Mouse (Mus musculus): ENCODE measurements around the gene Lrig3. TPM values are rescaled to one million over a fixed set of nuclear protein-coding genes. Genes with fewer than 3 reads are reported as not detected.

The Lrig3 gene
- polyA plus RNA-seq, 1 experiment from 2014 or later, result 1.2 TPM

DNA sequence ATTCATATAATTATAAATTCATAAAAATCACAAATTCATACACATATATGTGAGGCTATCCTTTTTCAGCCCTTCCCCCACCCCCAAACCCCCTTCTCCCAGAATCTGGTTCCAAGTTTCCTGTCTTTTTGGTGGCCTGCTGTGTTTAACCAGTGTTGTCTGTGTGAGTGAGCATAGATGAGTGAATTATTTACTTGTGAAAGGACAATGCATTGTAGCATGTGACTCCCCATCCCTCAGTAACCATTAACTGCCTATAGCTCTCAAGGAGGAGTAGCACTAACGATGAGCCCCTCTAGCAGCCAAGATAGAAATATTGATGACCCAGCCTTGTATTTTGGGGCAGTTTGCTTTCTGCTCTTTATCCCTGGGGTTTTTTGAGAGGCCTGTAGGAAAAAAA lies 37.9 kb downstream of the Lrig3 start:
- Histone ChIP-seq H3K4me1 (ENCODE audit: control insufficient read depth, insufficient read depth, low read length) (no peaks in the 10 kb centered on the region), H3K27me3 (ENCODE audit: control insufficient read depth, insufficient read depth, low read length) (no peaks in the 10 kb centered on the region), H3K9me3 (replicated peaks; ENCODE audit: control insufficient read depth, low read length) (no peaks in the 10 kb centered on the region), H3K27ac (ENCODE audit: low read length) (no peak overlapping the region), H3K36me3 (ENCODE audit: control insufficient read depth, insufficient read depth) (peaks cover 11% of the 10 kb centered on the region), H3K4me3 (ENCODE audit: low read length) (no peak overlapping the region), H3K9ac (ENCODE audit: low read length) (no peak overlapping the region), H3K4me2 (ENCODE audit: low read depth, low read length) (no peak overlapping the region)
- 86% methylated on average over 1 of the region's 1 CpGs for WGBS
- ATAC-seq (replicated peaks; ENCODE audit: extremely low read depth, insufficient read depth, low FRiP score), result no peak

DNA sequence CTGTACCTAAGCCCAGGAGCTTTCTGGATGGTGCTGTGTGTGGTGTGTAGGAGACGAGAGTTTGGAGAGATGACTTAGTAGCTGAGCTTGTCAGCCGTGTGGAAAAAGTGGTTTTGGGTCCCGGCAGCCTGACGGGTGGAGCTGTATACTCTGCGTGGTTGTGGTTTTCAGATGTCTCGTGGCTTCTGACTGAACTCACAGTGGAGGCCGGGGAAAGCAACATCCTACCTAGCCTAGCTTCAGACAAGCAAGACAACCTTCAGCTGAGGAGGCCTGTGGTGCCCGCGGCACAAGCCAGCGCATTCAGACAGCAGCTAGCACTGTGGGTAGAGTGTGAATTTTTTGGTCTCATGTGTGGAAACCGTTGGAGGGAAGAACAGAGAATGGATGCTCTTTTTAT lies 47.7 kb downstream of the Lrig3 start:
- Histone ChIP-seq H3K27me3 (ENCODE audit: control insufficient read depth, insufficient read depth, low read length) (no peaks in the 10 kb centered on the region), H3K4me2 (ENCODE audit: low read depth, low read length) (no peak overlapping the region), H3K27ac (ENCODE audit: low read length) (no peak overlapping the region), H3K9me3 (replicated peaks; ENCODE audit: control insufficient read depth, low read length) (no peaks in the 10 kb centered on the region), H3K9ac (ENCODE audit: low read length) (no peak overlapping the region), H3K4me3 (ENCODE audit: low read length) (no peak overlapping the region), H3K4me1 (ENCODE audit: control insufficient read depth, insufficient read depth, low read length) (no peaks in the 10 kb centered on the region), H3K36me3 (ENCODE audit: control insufficient read depth, insufficient read depth) (peaks cover 18% of the 10 kb centered on the region)
- no peak for ATAC-seq (replicated peaks; ENCODE audit: extremely low read depth, insufficient read depth, low FRiP score)
- WGBS, result 81% methylated on average over 11 of the region's 11 CpGs

DNA sequence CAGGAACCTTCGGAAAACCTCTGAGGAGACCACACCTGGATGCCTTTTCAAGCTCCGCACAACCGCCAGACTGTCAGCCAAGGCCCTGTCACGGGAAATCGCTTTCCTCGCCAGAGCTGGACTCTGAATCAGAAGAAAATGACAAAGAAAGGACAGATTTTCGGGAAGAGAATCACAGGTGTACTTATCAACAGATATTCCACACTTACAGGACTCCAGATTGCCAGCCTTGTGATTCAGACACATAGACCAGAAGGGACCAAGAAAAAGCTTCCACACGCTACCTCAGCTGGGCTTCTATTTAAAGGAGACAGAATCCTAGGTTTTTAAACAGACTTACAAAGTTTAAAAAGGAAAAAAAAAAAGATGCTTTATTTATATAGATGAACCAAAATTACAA lies 48.7 kb downstream of the Lrig3 start:
- Histone ChIP-seq H3K4me3 (ENCODE audit: low read length) (no peak overlapping the region), H3K4me2 (ENCODE audit: low read depth, low read length) (no peak overlapping the region), H3K9me3 (replicated peaks; ENCODE audit: control insufficient read depth, low read length) (no peaks in the 10 kb centered on the region), H3K36me3 (ENCODE audit: control insufficient read depth, insufficient read depth) (peaks cover 13% of the 10 kb centered on the region), H3K9ac (ENCODE audit: low read length) (no peak overlapping the region), H3K27ac (ENCODE audit: low read length) (no peak overlapping the region), H3K27me3 (ENCODE audit: control insufficient read depth, insufficient read depth, low read length) (no peaks in the 10 kb centered on the region), H3K4me1 (ENCODE audit: control insufficient read depth, insufficient read depth, low read length) (no peaks in the 10 kb centered on the region)
- ATAC-seq (replicated peaks; ENCODE audit: extremely low read depth, insufficient read depth, low FRiP score), result no peak
- 83% methylated on average over 8 of the region's 8 CpGs for WGBS

DNA sequence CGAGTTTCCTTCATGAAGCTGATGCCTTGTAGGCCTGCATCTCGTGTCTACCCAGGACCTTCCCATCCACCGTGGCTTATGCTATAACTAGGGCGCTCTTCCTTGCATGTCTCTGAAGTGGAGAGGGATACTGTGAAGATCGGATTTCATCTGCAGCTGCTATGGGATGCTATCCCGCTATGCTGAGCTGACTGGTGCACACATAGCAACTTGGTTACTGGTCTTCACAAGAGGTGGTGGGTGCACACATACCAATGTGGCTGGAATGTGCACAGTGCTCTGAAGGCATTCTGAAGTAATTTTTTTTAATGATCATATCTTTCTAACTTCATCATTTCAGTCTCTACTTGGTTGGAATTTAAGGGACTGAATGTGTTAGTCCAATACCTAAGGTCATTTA lies 49.7 kb downstream of the Lrig3 start:
- Histone ChIP-seq H3K9me3 (replicated peaks; ENCODE audit: control insufficient read depth, low read length) (no peaks in the 10 kb centered on the region), H3K4me3 (ENCODE audit: low read length) (no peak overlapping the region), H3K36me3 (ENCODE audit: control insufficient read depth, insufficient read depth) (peaks cover 6% of the 10 kb centered on the region), H3K4me1 (ENCODE audit: control insufficient read depth, insufficient read depth, low read length) (no peaks in the 10 kb centered on the region), H3K27ac (ENCODE audit: low read length) (no peak overlapping the region), H3K4me2 (ENCODE audit: low read depth, low read length) (no peak overlapping the region), H3K9ac (ENCODE audit: low read length) (no peak overlapping the region), H3K27me3 (ENCODE audit: control insufficient read depth, insufficient read depth, low read length) (no peaks in the 10 kb centered on the region)
- WGBS, result 84% methylated on average over 6 of the region's 6 CpGs
- ATAC-seq (replicated peaks; ENCODE audit: extremely low read depth, insufficient read depth, low FRiP score), result no peak

DNA sequence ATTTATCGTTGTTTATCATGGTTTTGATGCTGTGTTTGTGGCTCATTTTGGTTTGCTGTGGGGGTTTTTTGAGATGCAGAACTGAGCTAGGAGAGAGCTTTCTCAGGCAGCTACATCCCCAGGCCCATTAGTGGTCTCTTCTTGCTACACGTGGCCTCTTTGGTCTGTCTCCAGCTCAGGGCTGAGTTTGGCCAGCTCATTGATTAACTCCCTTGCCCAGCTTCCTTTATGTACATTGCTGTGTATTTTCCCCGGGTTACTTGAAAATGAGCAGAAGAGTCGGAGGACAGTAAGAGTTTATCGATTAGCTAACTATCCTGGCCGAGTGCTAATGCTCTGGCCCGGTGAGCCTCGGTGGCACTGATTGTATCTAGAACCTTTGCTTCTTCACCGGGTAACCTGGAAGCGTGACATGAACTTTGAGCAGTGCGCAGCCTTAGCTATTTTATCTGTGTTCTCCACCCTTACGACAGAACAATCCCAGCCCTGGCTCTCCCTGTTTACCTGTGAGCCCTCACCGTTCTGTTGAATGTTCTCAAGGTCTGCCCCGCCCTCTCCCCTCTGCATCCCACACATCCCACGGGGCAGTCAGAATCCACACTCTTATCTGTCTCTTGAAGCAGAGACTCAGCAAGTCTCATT lies 53.5 kb downstream of the Lrig3 start:
- Histone ChIP-seq H3K27me3 (ENCODE audit: control insufficient read depth, insufficient read depth, low read length) (no peaks in the 10 kb centered on the region), H3K4me2 (ENCODE audit: low read depth, low read length) (no peak overlapping the region), H3K9me3 (replicated peaks; ENCODE audit: control insufficient read depth, low read length) (no peaks in the 10 kb centered on the region), H3K9ac (ENCODE audit: low read length) (no peak overlapping the region), H3K4me3 (ENCODE audit: low read length) (no peak overlapping the region), H3K36me3 (ENCODE audit: control insufficient read depth, insufficient read depth) (0 out of 2 replicates have a peak, but pooled peaks cover 3% of the 10 kb centered on the region), H3K4me1 (ENCODE audit: control insufficient read depth, insufficient read depth, low read length) (no peaks in the 10 kb centered on the region), H3K27ac (ENCODE audit: low read length) (no peak overlapping the region)
- ATAC-seq (replicated peaks; ENCODE audit: extremely low read depth, insufficient read depth, low FRiP score), result no peak
- 71% methylated on average over 15 of the region's 15 CpGs for WGBS

DNA sequence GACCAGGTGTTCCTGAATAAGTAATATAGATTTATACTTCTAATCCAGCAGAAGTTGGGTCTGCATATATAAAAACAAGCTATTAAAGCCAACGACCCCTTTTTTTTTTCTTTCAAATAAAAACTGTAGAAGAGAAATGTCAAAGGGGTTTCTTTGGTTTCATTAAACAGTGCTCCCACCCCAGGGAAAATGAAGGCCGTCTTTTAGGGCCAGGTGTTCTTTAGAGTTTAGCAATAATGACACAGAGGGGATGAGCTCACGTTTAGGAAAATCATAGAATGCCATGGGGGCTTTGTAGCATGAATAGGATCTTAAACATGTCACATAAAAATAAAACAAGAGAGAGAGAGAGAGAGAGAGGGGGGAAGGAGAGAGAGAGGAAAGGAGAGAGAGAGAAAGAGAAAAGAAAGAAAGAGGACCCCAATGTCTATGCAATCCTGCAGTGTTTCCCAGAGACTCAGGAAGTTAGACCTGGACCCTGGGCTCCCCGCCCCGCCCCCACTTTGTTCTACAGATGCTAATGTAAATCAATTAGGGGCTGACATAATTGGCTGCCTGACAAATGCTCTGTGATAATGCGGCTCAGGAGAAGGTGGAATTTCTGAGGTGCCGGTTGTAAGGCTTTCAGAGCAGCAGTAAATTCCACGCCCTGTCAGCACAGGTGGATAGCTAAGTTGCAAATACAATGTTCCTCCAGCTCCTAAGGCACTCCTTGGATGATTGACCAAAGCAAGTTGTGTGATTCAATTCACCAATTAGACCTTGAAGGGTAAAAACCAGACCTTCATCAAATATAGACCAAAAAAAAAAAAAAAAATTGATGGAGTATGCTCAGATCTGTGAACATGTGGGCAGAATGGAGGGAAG lies 62.8 kb downstream of the Lrig3 start:
- H3K4me1 ChIP-seq (ENCODE audit: control insufficient read depth, insufficient read depth, low read length), result no peaks in the 10 kb centered on the region
- H3K27me3 ChIP-seq (ENCODE audit: control insufficient read depth, insufficient read depth, low read length), result no peaks in the 10 kb centered on the region
- H3K27ac ChIP-seq (ENCODE audit: low read length), result no peak overlapping the region
- 33% methylated on average over 8 of the region's 8 CpGs for WGBS
- no peak overlapping the region for H3K4me2 ChIP-seq (ENCODE audit: low read depth, low read length)
- no peak overlapping the region for H3K4me3 ChIP-seq (ENCODE audit: low read length)
- H3K36me3 ChIP-seq (ENCODE audit: control insufficient read depth, insufficient read depth), result no peaks in the 10 kb centered on the region
- H3K9me3 ChIP-seq (replicated peaks; ENCODE audit: control insufficient read depth, low read length), result no peaks in the 10 kb centered on the region
- no peak for ATAC-seq (replicated peaks; ENCODE audit: extremely low read depth, insufficient read depth, low FRiP score)
- H3K9ac ChIP-seq (ENCODE audit: low read length), result no peak overlapping the region

DNA sequence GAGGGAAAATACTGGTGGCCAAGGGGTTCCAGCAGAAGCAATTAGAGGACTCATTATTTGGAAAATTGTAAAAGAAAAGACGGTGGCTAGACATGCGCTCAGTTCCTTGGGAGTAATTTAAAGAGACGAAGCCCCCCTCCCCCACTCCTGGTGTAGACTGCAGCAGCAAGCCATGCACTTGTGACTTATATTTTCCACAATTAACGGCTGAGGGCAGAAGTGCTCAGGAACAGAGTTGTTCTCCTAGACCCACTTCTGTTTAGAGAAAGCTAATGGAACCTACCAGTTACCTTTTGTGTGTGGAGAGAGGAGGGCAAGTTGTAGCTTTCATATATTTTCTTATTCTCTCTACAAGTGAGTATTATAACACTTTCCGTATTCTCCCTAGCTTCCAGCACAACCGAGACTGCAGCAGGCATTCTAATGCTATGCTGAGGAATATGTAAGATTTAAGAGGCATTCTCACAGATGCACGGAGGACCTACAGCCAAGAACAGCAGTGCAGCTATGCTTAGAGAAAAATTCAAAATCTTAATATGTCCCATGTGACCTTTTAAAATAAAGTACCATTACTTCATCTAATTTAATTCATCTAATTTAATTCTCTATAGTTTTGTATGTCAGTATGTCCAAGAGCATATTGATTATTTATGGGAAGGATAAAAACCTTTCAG lies 63.6 kb downstream of the Lrig3 start:
- no peak overlapping the region for H3K4me2 ChIP-seq (ENCODE audit: low read depth, low read length)
- no peak for ATAC-seq (replicated peaks; ENCODE audit: extremely low read depth, insufficient read depth, low FRiP score)
- H3K9ac ChIP-seq (ENCODE audit: low read length), result no peak overlapping the region
- H3K9me3 ChIP-seq (replicated peaks; ENCODE audit: control insufficient read depth, low read length), result no peaks in the 10 kb centered on the region
- no peak overlapping the region for H3K27ac ChIP-seq (ENCODE audit: low read length)
- H3K4me1 ChIP-seq (ENCODE audit: control insufficient read depth, insufficient read depth, low read length), result no peaks in the 10 kb centered on the region
- no peaks in the 10 kb centered on the region for H3K36me3 ChIP-seq (ENCODE audit: control insufficient read depth, insufficient read depth)
- no peak overlapping the region for H3K4me3 ChIP-seq (ENCODE audit: low read length)
- H3K27me3 ChIP-seq (ENCODE audit: control insufficient read depth, insufficient read depth, low read length), result no peaks in the 10 kb centered on the region
- 69% methylated on average over 7 of the region's 7 CpGs for WGBS

DNA sequence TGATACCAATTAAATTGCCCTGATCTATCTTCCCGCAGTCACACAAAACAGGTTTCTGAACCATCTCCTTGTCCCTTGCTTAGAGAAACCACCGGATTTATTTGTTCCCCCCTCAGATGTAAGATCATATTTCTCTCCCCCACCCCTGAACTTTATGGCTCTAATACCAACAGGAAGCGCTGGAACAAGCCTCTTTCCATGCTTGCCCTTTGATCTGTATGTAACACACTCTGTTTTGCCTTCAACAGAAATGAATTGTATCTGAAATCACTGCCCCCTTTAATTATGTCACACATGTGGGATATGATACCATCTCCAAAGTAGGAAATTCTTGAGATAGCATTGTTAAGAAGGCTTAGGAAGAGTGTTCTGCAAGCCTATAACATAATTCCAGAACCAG lies 90.9 kb downstream of the Lrig3 start:
- no peak overlapping the region for H3K27ac ChIP-seq (ENCODE audit: low read length)
- H3K27me3 ChIP-seq (ENCODE audit: control insufficient read depth, insufficient read depth, low read length), result no peaks in the 10 kb centered on the region
- H3K9me3 ChIP-seq (replicated peaks; ENCODE audit: control insufficient read depth, low read length), result no peaks in the 10 kb centered on the region
- H3K9ac ChIP-seq (ENCODE audit: low read length), result no peak overlapping the region
- H3K4me2 ChIP-seq (ENCODE audit: low read depth, low read length), result no peak overlapping the region
- H3K4me1 ChIP-seq (ENCODE audit: control insufficient read depth, insufficient read depth, low read length), result no peaks in the 10 kb centered on the region
- ATAC-seq (replicated peaks; ENCODE audit: extremely low read depth, insufficient read depth, low FRiP score), result no peak
- no peaks in the 10 kb centered on the region for H3K36me3 ChIP-seq (ENCODE audit: control insufficient read depth, insufficient read depth)
- no peak overlapping the region for H3K4me3 ChIP-seq (ENCODE audit: low read length)
- WGBS, result 67% methylated on average over 3 of the region's 3 CpGs

DNA sequence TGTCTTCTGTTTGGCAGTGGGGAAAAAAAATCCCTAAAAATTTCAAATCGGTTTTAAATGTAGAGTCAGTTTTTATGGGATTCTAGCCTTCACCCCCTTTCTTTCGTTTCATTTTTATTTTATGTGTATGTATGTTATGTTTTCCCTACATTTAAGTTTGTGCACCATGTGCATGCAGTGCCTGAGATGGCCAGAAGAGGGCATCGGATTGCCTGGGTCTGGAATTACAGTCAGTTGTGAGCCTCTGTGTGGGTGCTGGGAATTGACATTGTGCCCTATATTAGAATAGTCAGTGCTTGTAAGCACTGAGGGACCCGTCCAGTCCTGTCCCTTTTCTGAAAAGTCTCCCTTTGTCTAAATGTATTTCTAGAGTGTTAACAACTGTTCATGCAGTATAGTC lies 96.8 kb downstream of the Lrig3 start:
- Histone ChIP-seq H3K4me2 (ENCODE audit: low read depth, low read length) (no peak overlapping the region), H3K4me1 (ENCODE audit: control insufficient read depth, insufficient read depth, low read length) (no peaks in the 10 kb centered on the region), H3K4me3 (ENCODE audit: low read length) (no peak overlapping the region), H3K27ac (ENCODE audit: low read length) (no peak overlapping the region), H3K9me3 (replicated peaks; ENCODE audit: control insufficient read depth, low read length) (peaks cover 5% of the 10 kb centered on the region; the same call in 1 of the 2 replicates), H3K9ac (ENCODE audit: low read length) (no peak overlapping the region), H3K27me3 (ENCODE audit: control insufficient read depth, insufficient read depth, low read length) (no peaks in the 10 kb centered on the region), H3K36me3 (ENCODE audit: control insufficient read depth, insufficient read depth) (no peaks in the 10 kb centered on the region)
- WGBS, result 73% methylated on average over 4 of the region's 4 CpGs
- no peak for ATAC-seq (replicated peaks; ENCODE audit: extremely low read depth, insufficient read depth, low FRiP score)
